Mouse (Mus musculus): ENCODE data around the gene Csmd2. TPM values are rescaled to one million over a fixed set of nuclear protein-coding genes. Genes with fewer than 3 reads are reported as not detected.

The Csmd2 gene
- polyA plus RNA-seq, 1 experiment from 2014 or later = 1.9 TPM

- ATAC-seq (ENCODE audit: low FRiP score) (no peak), DNase-seq (ENCODE audit: low spot score) (no peak)
- H3K27me3 ChIP-seq (ENCODE audit: control insufficient read depth, insufficient read depth, low read length) = no peaks in the 10 kb centered on the region
- H3K36me3 ChIP-seq (ENCODE audit: control insufficient read depth, insufficient read depth, low read length) = no peaks in the 10 kb centered on the region
- no peaks in the 10 kb centered on the region for H3K9me3 ChIP-seq (ENCODE audit: control insufficient read depth, low read length)
- H3K4me2 ChIP-seq (replicated peaks; ENCODE audit: low read depth, low read length) = no peak within 1 kb of the TSS
- no peak within 1 kb of the TSS for H3K9ac ChIP-seq (ENCODE audit: low read depth, low read length)
- H3K27ac ChIP-seq (ENCODE audit: low read depth, low read length) = no peak within 1 kb of the TSS
- H3K4me1 ChIP-seq (replicated peaks; ENCODE audit: control insufficient read depth, insufficient read depth, low read length) = no peaks in the 10 kb centered on the region
- no peak within 1 kb of the TSS for H3K4me3 ChIP-seq (ENCODE audit: low read depth, low read length)
- 81% methylated on average over 8 of the region's 8 CpGs for WGBS
Measured at GRCm38 (mm10) chr4:128260907-128261560, 273.4 kb downstream of the Csmd2 start, which contains the start of gene Hmgb4. TSS of gene Hmgb4 (minus strand) at chr4:128260957.

DNA sequence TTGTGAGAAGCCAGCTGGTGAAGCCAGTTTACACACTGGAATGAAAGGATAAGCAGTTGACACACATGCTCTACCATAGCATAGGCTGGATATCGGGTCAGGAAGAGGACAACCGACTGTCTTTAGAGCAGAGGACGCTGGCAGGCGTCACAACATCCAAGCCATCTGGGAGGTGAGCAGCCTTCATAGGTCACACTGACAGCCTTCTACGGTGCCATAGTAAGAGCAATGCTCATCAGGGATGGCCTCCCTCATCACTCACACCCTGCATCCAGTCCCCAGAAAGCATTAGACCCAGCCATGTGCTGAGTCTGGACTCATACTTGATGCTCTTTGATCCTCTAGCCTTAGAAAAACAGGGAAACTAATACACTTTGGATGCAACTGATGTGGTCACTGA is 276.8 kb downstream of the Csmd2 start:
- ATAC-seq (ENCODE audit: low FRiP score) = no peak
- no peak overlapping the region for H3K9ac ChIP-seq (ENCODE audit: low read depth, low read length)

DNA sequence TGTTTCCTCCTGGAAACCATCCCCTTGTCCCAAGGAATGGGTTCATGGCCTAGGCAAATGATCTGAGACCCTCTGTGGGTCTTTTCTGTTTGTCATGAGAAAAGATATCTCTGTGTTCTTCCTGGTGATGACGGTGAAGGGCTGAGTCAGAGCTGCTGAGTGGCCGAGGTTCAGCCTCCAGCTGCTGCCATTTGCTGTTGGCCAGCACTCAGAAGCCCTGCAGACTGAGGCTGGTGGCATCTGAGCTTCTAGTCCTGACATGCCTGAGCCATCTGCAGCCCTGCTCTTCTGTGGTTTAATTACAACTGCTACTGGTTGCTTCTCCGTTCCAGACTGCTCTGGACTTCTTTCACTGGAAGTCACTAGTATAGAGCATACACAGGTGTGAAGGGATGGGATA is 277.7 kb downstream of the Csmd2 start:
- H3K27ac ChIP-seq (ENCODE audit: low read depth, low read length) = no peak overlapping the region
- no peaks in the 10 kb centered on the region for H3K36me3 ChIP-seq (ENCODE audit: control insufficient read depth, insufficient read depth, low read length)
- ATAC-seq (ENCODE audit: low FRiP score) (no peak), DNase-seq (ENCODE audit: low spot score) (no peak)
- WGBS = 87% methylated on average over 3 of the region's 3 CpGs
- no peaks in the 10 kb centered on the region for H3K27me3 ChIP-seq (ENCODE audit: control insufficient read depth, insufficient read depth, low read length)
- H3K9ac ChIP-seq (ENCODE audit: low read depth, low read length) = no peak overlapping the region
- no peak overlapping the region for H3K4me2 ChIP-seq (replicated peaks; ENCODE audit: low read depth, low read length)
- no peaks in the 10 kb centered on the region for H3K9me3 ChIP-seq (ENCODE audit: control insufficient read depth, low read length)
- H3K4me3 ChIP-seq (ENCODE audit: low read depth, low read length) = no peak overlapping the region
- H3K4me1 ChIP-seq (replicated peaks; ENCODE audit: control insufficient read depth, insufficient read depth, low read length) = no peaks in the 10 kb centered on the region

More for the DNA sequence above, 276.8 kb downstream of the Csmd2 start:
- no peak overlapping the region for H3K4me3 ChIP-seq (ENCODE audit: low read depth, low read length)
- H3K27me3 ChIP-seq (ENCODE audit: control insufficient read depth, insufficient read depth, low read length) = no peaks in the 10 kb centered on the region
- 97% methylated on average over 5 of the region's 5 CpGs for WGBS
- H3K9me3 ChIP-seq (ENCODE audit: control insufficient read depth, low read length) = no peaks in the 10 kb centered on the region
- H3K4me2 ChIP-seq (replicated peaks; ENCODE audit: low read depth, low read length) = no peak overlapping the region
- no peak for DNase-seq (ENCODE audit: low spot score)
- no peak overlapping the region for H3K27ac ChIP-seq (ENCODE audit: low read depth, low read length)
- H3K4me1 ChIP-seq (replicated peaks; ENCODE audit: control insufficient read depth, insufficient read depth, low read length) = no peaks in the 10 kb centered on the region
- H3K36me3 ChIP-seq (ENCODE audit: control insufficient read depth, insufficient read depth, low read length) = no peaks in the 10 kb centered on the region

- Histone ChIP-seq H3K9ac (ENCODE audit: low read depth, low read length) (no peak overlapping the region), H3K4me1 (replicated peaks; ENCODE audit: control insufficient read depth, insufficient read depth, low read length) (no peaks in the 10 kb centered on the region), H3K4me2 (replicated peaks; ENCODE audit: low read depth, low read length) (no peak overlapping the region), H3K27me3 (ENCODE audit: control insufficient read depth, insufficient read depth, low read length) (no peaks in the 10 kb centered on the region), H3K36me3 (ENCODE audit: control insufficient read depth, insufficient read depth, low read length) (no peaks in the 10 kb centered on the region), H3K27ac (ENCODE audit: low read depth, low read length) (no peak overlapping the region), H3K4me3 (ENCODE audit: low read depth, low read length) (no peak overlapping the region), H3K9me3 (ENCODE audit: control insufficient read depth, low read length) (no peaks in the 10 kb centered on the region)
- 78% methylated on average over 9 of the region's 9 CpGs for WGBS
- ATAC-seq (ENCODE audit: low FRiP score) (no peak), DNase-seq (ENCODE audit: low spot score) (no peak)
Measured at GRCm38 (mm10) chr4:128269261-128269875, 281.7 kb downstream of the Csmd2 start.

- Histone ChIP-seq H3K9me3 (ENCODE audit: control insufficient read depth, low read length) (no peaks in the 10 kb centered on the region), H3K4me3 (ENCODE audit: low read depth, low read length) (no peak overlapping the region), H3K27me3 (ENCODE audit: control insufficient read depth, insufficient read depth, low read length) (no peaks in the 10 kb centered on the region), H3K27ac (ENCODE audit: low read depth, low read length) (no peak overlapping the region), H3K36me3 (ENCODE audit: control insufficient read depth, insufficient read depth, low read length) (no peaks in the 10 kb centered on the region), H3K9ac (ENCODE audit: low read depth, low read length) (no peak overlapping the region), H3K4me1 (replicated peaks; ENCODE audit: control insufficient read depth, insufficient read depth, low read length) (no peaks in the 10 kb centered on the region), H3K4me2 (replicated peaks; ENCODE audit: low read depth, low read length) (no peak overlapping the region)
- ATAC-seq (ENCODE audit: low FRiP score) (no peak), DNase-seq (ENCODE audit: low spot score) (no peak)
- WGBS = 83% methylated on average over 10 of the region's 10 CpGs
Measured at GRCm38 (mm10) chr4:128270177-128270576, 282.5 kb downstream of the Csmd2 start.

DNA sequence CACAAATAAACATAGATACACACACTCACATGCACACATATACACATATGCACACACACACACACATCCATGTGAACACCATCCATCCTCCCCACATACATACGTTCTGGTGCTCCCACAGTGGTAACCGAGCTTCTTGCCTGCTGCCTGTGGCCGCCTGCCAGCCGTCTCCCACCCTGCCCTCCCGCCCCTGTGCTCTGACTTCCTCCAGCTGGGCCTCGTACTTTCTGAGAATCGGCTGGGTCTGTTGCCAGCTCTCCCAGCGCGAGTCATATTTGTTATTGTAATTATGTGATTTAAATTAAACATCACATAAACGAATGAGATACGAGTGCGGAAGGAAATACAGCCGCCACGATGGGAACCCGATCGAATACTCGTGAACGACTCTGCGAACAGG is 283.3 kb downstream of the Csmd2 start:
- H3K27ac ChIP-seq (ENCODE audit: low read depth, low read length) = no peak overlapping the region
- H3K9ac ChIP-seq (ENCODE audit: low read depth, low read length) = no peak overlapping the region
- no peaks in the 10 kb centered on the region for H3K36me3 ChIP-seq (ENCODE audit: control insufficient read depth, insufficient read depth, low read length)
- H3K4me2 ChIP-seq (replicated peaks; ENCODE audit: low read depth, low read length) = no peak overlapping the region
- no peaks in the 10 kb centered on the region for H3K27me3 ChIP-seq (ENCODE audit: control insufficient read depth, insufficient read depth, low read length)
- H3K4me3 ChIP-seq (ENCODE audit: low read depth, low read length) = no peak overlapping the region
- ATAC-seq (ENCODE audit: low FRiP score) = no peak
- H3K4me1 ChIP-seq (replicated peaks; ENCODE audit: control insufficient read depth, insufficient read depth, low read length) = no peaks in the 10 kb centered on the region
- H3K9me3 ChIP-seq (ENCODE audit: control insufficient read depth, low read length) = no peaks in the 10 kb centered on the region
- 84% methylated on average over 19 of the region's 19 CpGs for WGBS
- DNase-seq (ENCODE audit: low spot score) = no peak

DNA sequence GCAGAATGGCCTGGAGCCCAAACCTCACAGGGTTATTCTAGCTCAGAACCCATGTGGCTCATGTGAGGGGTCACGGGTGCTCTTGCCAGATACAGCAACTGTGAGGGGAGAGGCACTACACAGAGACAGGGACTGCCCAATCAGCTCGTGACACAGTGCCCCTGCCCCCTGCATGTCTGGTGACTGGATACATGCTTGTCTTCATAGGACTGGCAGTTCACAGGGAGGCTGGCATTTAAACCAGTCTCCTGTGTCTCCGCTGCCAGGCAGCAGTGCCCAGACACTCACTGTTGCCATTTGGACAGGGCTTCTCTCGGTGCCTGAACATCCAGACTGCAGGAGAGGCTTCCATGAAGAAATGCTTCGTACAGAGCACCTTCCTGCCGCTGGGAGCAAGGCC is 284.8 kb downstream of the Csmd2 start:
- no peak overlapping the region for H3K27ac ChIP-seq (ENCODE audit: low read depth, low read length)
- H3K9me3 ChIP-seq (ENCODE audit: control insufficient read depth, low read length) = no peaks in the 10 kb centered on the region
- DNase-seq (ENCODE audit: low spot score) (no peak), ATAC-seq (ENCODE audit: low FRiP score) (no peak)
- H3K36me3 ChIP-seq (ENCODE audit: control insufficient read depth, insufficient read depth, low read length) = no peaks in the 10 kb centered on the region
- H3K9ac ChIP-seq (ENCODE audit: low read depth, low read length) = no peak overlapping the region
- H3K4me3 ChIP-seq (ENCODE audit: low read depth, low read length) = no peak overlapping the region
- WGBS = 73% methylated on average over 6 of the region's 6 CpGs
- no peak overlapping the region for H3K4me2 ChIP-seq (replicated peaks; ENCODE audit: low read depth, low read length)
- no peaks in the 10 kb centered on the region for H3K27me3 ChIP-seq (ENCODE audit: control insufficient read depth, insufficient read depth, low read length)
- no peaks in the 10 kb centered on the region for H3K4me1 ChIP-seq (replicated peaks; ENCODE audit: control insufficient read depth, insufficient read depth, low read length)

- no peak overlapping the region for H3K27ac ChIP-seq (ENCODE audit: low read depth, low read length)
- H3K4me3 ChIP-seq (ENCODE audit: low read depth, low read length) = no peak overlapping the region
- H3K27me3 ChIP-seq (ENCODE audit: control insufficient read depth, insufficient read depth, low read length) = no peaks in the 10 kb centered on the region
- no peaks in the 10 kb centered on the region for H3K9me3 ChIP-seq (ENCODE audit: control insufficient read depth, low read length)
- H3K36me3 ChIP-seq (ENCODE audit: control insufficient read depth, insufficient read depth, low read length) = no peaks in the 10 kb centered on the region
- H3K4me2 ChIP-seq (replicated peaks; ENCODE audit: low read depth, low read length) = no peak overlapping the region
- ATAC-seq (ENCODE audit: low FRiP score) (no peak), DNase-seq (ENCODE audit: low spot score) (no peak)
- H3K4me1 ChIP-seq (replicated peaks; ENCODE audit: control insufficient read depth, insufficient read depth, low read length) = no peaks in the 10 kb centered on the region
- no peak overlapping the region for H3K9ac ChIP-seq (ENCODE audit: low read depth, low read length)
- 87% methylated on average over 11 of the region's 11 CpGs for WGBS
Measured at GRCm38 (mm10) chr4:128273146-128273545, 285.5 kb downstream of the Csmd2 start.

- no peaks in the 10 kb centered on the region for H3K9me3 ChIP-seq (ENCODE audit: control insufficient read depth, low read length)
- no peak overlapping the region for H3K4me3 ChIP-seq (ENCODE audit: low read depth, low read length)
- 74% methylated on average over 5 of the region's 5 CpGs for WGBS
- H3K9ac ChIP-seq (ENCODE audit: low read depth, low read length) = no peak overlapping the region
- ATAC-seq (ENCODE audit: low FRiP score) (no peak), DNase-seq (ENCODE audit: low spot score) (no peak)
- H3K27me3 ChIP-seq (ENCODE audit: control insufficient read depth, insufficient read depth, low read length) = no peaks in the 10 kb centered on the region
- no peaks in the 10 kb centered on the region for H3K4me1 ChIP-seq (replicated peaks; ENCODE audit: control insufficient read depth, insufficient read depth, low read length)
- H3K27ac ChIP-seq (ENCODE audit: low read depth, low read length) = no peak overlapping the region
- no peak overlapping the region for H3K4me2 ChIP-seq (replicated peaks; ENCODE audit: low read depth, low read length)
- H3K36me3 ChIP-seq (ENCODE audit: control insufficient read depth, insufficient read depth, low read length) = no peaks in the 10 kb centered on the region
Measured at GRCm38 (mm10) chr4:128275116-128275515, 287.5 kb downstream of the Csmd2 start.
